Mouse (Mus musculus) urinary bladder, postnatal 25 days (tissue): Measurements from ENCODE around the gene Gm45753.
"Not testable (repeated sequence)": the region's sequence is repeated elsewhere in the genome, so short reads cannot be mapped to it uniquely, and the experiment has no call there.

Experiments used
- DNase-seq: peaks from one replicate; pipeline ENCODE4 v3.0.0; 2022; ENCODE audit warnings: low spot score

The Gm45753 gene

GRCm38 (mm10) chr8:45308366-45308765, at the start of gene Gm45753:
Gm45753 (minus strand) TSS chr8:45308466.
- DNase-seq = no peak

- no peak for DNase-seq
Measured at GRCm38 (mm10) chr8:45355809-45356208, 47.5 kb upstream of the Gm45753 start.

- peak; percentile 56 for DNase-seq
Measured at GRCm38 (mm10) chr8:45345031-45345430, 36.8 kb upstream of the Gm45753 start.

- no peak for DNase-seq
Measured at GRCm38 (mm10) chr8:45344298-45344697, 36.0 kb upstream of the Gm45753 start.

GRCm38 (mm10) chr8:45341630-45342628, 33.7 kb upstream of the Gm45753 start:
- DNase-seq = no peak

- peak; percentile 17 for DNase-seq
Measured at GRCm38 (mm10) chr8:45333493-45333892, 25.2 kb upstream of the Gm45753 start.

GRCm38 (mm10) chr8:45332685-45333409, 24.6 kb upstream of the Gm45753 start, which contains the start of gene Cyp4v3:
Cyp4v3 (minus strand) TSS chr8:45333216.
- DNase-seq = peak; percentile 58

GRCm38 (mm10) chr8:45330856-45331255, 22.6 kb upstream of the Gm45753 start:
- no peak for DNase-seq

GRCm38 (mm10) chr8:45329206-45329980, 21.1 kb upstream of the Gm45753 start:
- DNase-seq = no peak

- not testable (repeated sequence) for DNase-seq
Measured at GRCm38 (mm10) chr8:45327076-45327475, 18.8 kb upstream of the Gm45753 start.

- DNase-seq = no peak
Measured at GRCm38 (mm10) chr8:45324151-45324550, 15.9 kb upstream of the Gm45753 start.

- DNase-seq = no peak
Measured at GRCm38 (mm10) chr8:45321365-45321764, 13.1 kb upstream of the Gm45753 start.

GRCm38 (mm10) chr8:45320930-45321329, 12.7 kb upstream of the Gm45753 start:
- no peak for DNase-seq

- no peak for DNase-seq
Measured at GRCm38 (mm10) chr8:45310967-45311366, 2.7 kb upstream of the Gm45753 start.

- no peak for DNase-seq
Measured at GRCm38 (mm10) chr8:45305479-45305878, 2.8 kb downstream of the Gm45753 start.

GRCm38 (mm10) chr8:45304354-45304753, 3.9 kb downstream of the Gm45753 start:
- DNase-seq = no peak

- DNase-seq = no peak
Measured at GRCm38 (mm10) chr8:45302390-45302789, 5.9 kb downstream of the Gm45753 start.

GRCm38 (mm10) chr8:45295276-45295675, 13.0 kb downstream of the Gm45753 start:
- DNase-seq = no peak

GRCm38 (mm10) chr8:45294687-45295086, 13.6 kb downstream of the Gm45753 start, which contains the start of gene Klkb1:
Klkb1 (minus strand) TSS chr8:45294859.
- DNase-seq = no peak

- no peak for DNase-seq
Measured at GRCm38 (mm10) chr8:45291790-45292189, 16.5 kb downstream of the Gm45753 start.

- DNase-seq = no peak
Measured at GRCm38 (mm10) chr8:45281630-45282029, 26.6 kb downstream of the Gm45753 start.

- no peak for DNase-seq
Measured at GRCm38 (mm10) chr8:45277453-45277852, 30.8 kb downstream of the Gm45753 start.
